Mouse (Mus musculus) olfactory bulb, adult 2 months (tissue): ENCODE measurements at regions not wholly inside any gene's neighbourhood (a gene's known extent, or its start where the extent isn't known, plus 50 kb on each side); places are given as distances from the start of the nearest gene placed in this dataset.

Experiments
- CTCF ChIP-seq: fragments of 200-500 bp; IDR thresholded peaks from 2 replicates; pipeline ENCODE4 v1.5.1; 2012; ENCODE audit warnings: low read depth, mild to moderate bottlenecking, low read length, moderate library complexity; ENCODE audit not compliant: insufficient read depth
- POLR2A ChIP-seq: fragments of 200-500 bp; IDR thresholded peaks from 2 replicates; pipeline ENCODE4 v1.6.1; 2012; ENCODE audit warnings: mild to moderate bottlenecking, low read depth, low read length, moderate library complexity; ENCODE audit not compliant: insufficient read depth

GRCm38 (mm10) chr3:144039498-144039897 is 165.5 kb downstream of the Lmo4 start:
- TF ChIP-seq CTCF = no peak
- TF ChIP-seq POLR2A = no peak
